Mouse (Mus musculus): ENCODE data around the gene Tmem185b.

- TF ChIP-seq CTCF (IDR thresholded peaks at IDR 0.05; ENCODE audit: borderline replicate concordance, control insufficient read depth, extremely low read depth, insufficient read depth, low read length, poor library complexity) (no peak), POLR2A (IDR thresholded peaks at IDR 0.05; ENCODE audit: control insufficient read depth, extremely low read depth, insufficient read depth, low read length, poor library complexity) (no peak)
Measured at GRCm38 (mm10) chr1:119551651-119552050, 25.7 kb downstream of the Tmem185b start.

Measured in thymus, adult 2 months (tissue).